Mouse (Mus musculus) left cerebral cortex, postnatal 10 days (tissue): ENCODE results near the gene Gchfr. TPM values are rescaled to one million over a fixed set of nuclear protein-coding genes. Genes with fewer than 3 reads are reported as not detected.

Experiments
- DNase-seq, 2 experiments: peaks; one replicate each; pipeline ENCODE4 v3.0.0; 2021 to 2022; ENCODE audit warnings: low spot score in 2 of 2, mixed read lengths in 1 of 2; ENCODE audit errors: extremely low spot score in 1 of 2
- intact Hi-C: fragments of 180-260 bp; cut with DNase I; formaldehyde crosslinking; loops from one replicate; pipeline ENCODE4 v1.15.1; 2025
- total RNA-seq, 2 experiments: library from RNA; stranded (reverse); gene quantifications; 2 replicates each; pipeline ENCODE4 v1.2.3; 2021

Gene Gchfr
- under 1 TPM in 1 of 2 experiments, not detected in 1; 0.59 TPM for total RNA-seq

- peak in 1 of 2 experiments; percentile 72 for DNase-seq
- intact Hi-C loops = no loop called here
These were observed at the start of gene Gchfr for GRCm38 (mm10) chr2:119166901-119167865. Gchfr (plus strand) TSS chr2:119167773.

GRCm38 (mm10) chr2:119136346-119136898 is 31.2 kb upstream of the Gchfr start:
- DNase-seq = no peak
- intact Hi-C loops = no loop called here

GRCm38 (mm10) chr2:119145199-119145598 is 22.4 kb upstream of the Gchfr start:
- intact Hi-C loops = loop anchor here (10.0 kb wide), 1 partner anchor 280 kb away; no protein-coding TSS in a partner anchor
- DNase-seq = no peak

GRCm38 (mm10) chr2:119146435-119146834 is 21.1 kb upstream of the Gchfr start:
- no peak for DNase-seq
- intact Hi-C loops = loop anchor here (10.0 kb wide), 1 partner anchor 278 kb away; no protein-coding TSS in a partner anchor

GRCm38 (mm10) chr2:119147160-119147678 is 20.4 kb upstream of the Gchfr start:
- DNase-seq = no peak

GRCm38 (mm10) chr2:119147775-119148174 is 19.8 kb upstream of the Gchfr start:
- DNase-seq = no peak
- intact Hi-C loops = loop anchor here (10.0 kb wide), 1 partner anchor 277 kb away; no protein-coding TSS in a partner anchor

More at GRCm38 (mm10) chr2:119147160-119147678, 20.4 kb upstream of the Gchfr start:
- intact Hi-C loops = loop anchor here (10.0 kb wide), 1 partner anchor 278 kb away; no protein-coding TSS in a partner anchor

GRCm38 (mm10) chr2:119152255-119152654 is 15.3 kb upstream of the Gchfr start:
- DNase-seq = no peak
- intact Hi-C loops = no loop called here

GRCm38 (mm10) chr2:119154683-119155082 is 12.9 kb upstream of the Gchfr start:
- intact Hi-C loops = no loop called here
- DNase-seq = no peak

- intact Hi-C loops = no loop called here
- no peak for DNase-seq
These were observed 12.2 kb upstream of the Gchfr start for GRCm38 (mm10) chr2:119155388-119155787.

- intact Hi-C loops = loop anchor here (2.0 kb wide), 1 partner anchor 33 kb away; no protein-coding TSS in a partner anchor
These were observed 11.4 kb upstream of the Gchfr start for GRCm38 (mm10) chr2:119156081-119156680.

GRCm38 (mm10) chr2:119156681-119157572 is 10.6 kb upstream of the Gchfr start, which contains the start of gene Rmdn3:
Rmdn3 (minus strand) TSS chr2:119157034.
- intact Hi-C loops = loop anchor here (2.0 kb wide), 1 partner anchor 32 kb away; no protein-coding TSS in a partner anchor
- DNase-seq = peak; percentile 96 to 97

More at GRCm38 (mm10) chr2:119156081-119156680, 11.4 kb upstream of the Gchfr start:
- DNase-seq = no peak

- intact Hi-C loops = loop anchor here (2.0 kb wide), 1 partner anchor 31 kb away; no protein-coding TSS in a partner anchor
These were observed 9.7 kb upstream of the Gchfr start for GRCm38 (mm10) chr2:119157836-119158235.

GRCm38 (mm10) chr2:119161247-119161646 is 6.3 kb upstream of the Gchfr start:
- intact Hi-C loops = no loop called here

More at GRCm38 (mm10) chr2:119157836-119158235, 9.7 kb upstream of the Gchfr start:
- no peak for DNase-seq

GRCm38 (mm10) chr2:119163135-119163534 is 4.4 kb upstream of the Gchfr start:
- intact Hi-C loops = no loop called here
- DNase-seq = no peak

More at GRCm38 (mm10) chr2:119161247-119161646, 6.3 kb upstream of the Gchfr start:
- no peak for DNase-seq

- intact Hi-C loops = no loop called here
- DNase-seq = no peak
These were observed 3.6 kb upstream of the Gchfr start for GRCm38 (mm10) chr2:119163999-119164398.

- DNase-seq = no peak
- intact Hi-C loops = no loop called here
These were observed 2.2 kb upstream of the Gchfr start for GRCm38 (mm10) chr2:119165401-119165800.

GRCm38 (mm10) chr2:119167866-119168256 is 288 bp downstream of the Gchfr start:
- intact Hi-C loops = no loop called here
- DNase-seq = no peak

- no peak for DNase-seq
- intact Hi-C loops = no loop called here
These were observed 2.7 kb downstream of the Gchfr start for GRCm38 (mm10) chr2:119170282-119170681.
